Mouse (Mus musculus) adrenal gland, postnatal 10 days (tissue): ENCODE data around the gene Ifnab. TPM values are rescaled to one million over a fixed set of nuclear protein-coding genes. Genes with fewer than 3 reads are reported as not detected.

Source experiments
- DNase-seq: peaks from one replicate; pipeline ENCODE4 v3.0.0; 2021; ENCODE audit warnings: mixed read lengths
- total RNA-seq, 2 experiments: library from RNA; stranded (reverse); gene quantifications; 2 replicates each; pipeline ENCODE4 v1.2.3; 2021

Gene Ifnab
- total RNA-seq, 2 experiments from 2014 or later, result not detected

DNA sequence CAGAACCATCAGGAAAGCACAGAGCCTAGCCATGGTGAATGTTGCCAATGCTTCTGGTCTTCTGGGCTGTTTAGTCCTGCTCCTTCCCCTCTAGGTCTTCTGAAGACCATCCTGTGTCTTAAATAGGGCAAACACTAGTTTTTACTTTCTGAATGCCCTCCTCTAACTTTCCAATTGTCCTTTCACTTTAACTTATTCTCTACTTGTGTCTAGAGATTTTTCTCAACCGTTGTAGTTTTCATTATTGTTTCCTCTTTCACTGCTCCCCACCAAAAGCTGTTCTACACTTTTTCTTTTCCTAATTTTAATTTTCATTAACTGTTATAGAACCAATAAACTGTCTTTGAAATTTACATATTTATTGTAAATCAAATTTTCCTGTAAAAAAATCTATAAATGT lies 14.3 kb downstream of the Ifnab start, which contains the start of gene Ifna16:
Gene Ifna16, minus strand, starts transcription at position 101 of the 400 bp plus-strand sequence.
- no peak for DNase-seq

DNA sequence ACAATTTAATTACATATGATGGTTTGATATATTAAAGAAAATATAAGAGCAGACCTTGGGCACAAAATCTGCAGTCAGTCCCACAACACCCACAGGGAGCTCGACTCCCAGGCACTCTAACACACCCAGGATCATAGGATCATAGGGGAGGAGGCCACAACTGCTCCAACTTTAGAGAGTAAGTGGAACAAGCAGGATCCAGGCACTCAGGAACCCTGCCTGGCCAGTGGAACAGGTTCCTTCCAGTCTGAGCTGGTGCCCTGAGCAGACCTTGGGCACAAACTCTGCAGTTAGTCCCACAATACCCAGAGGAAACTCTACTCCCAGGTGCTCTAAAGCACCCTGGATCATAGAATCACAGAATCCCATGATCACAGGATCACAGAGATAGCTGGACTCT lies 35.7 kb downstream of the Ifnab start:
- DNase-seq, result no peak

DNA sequence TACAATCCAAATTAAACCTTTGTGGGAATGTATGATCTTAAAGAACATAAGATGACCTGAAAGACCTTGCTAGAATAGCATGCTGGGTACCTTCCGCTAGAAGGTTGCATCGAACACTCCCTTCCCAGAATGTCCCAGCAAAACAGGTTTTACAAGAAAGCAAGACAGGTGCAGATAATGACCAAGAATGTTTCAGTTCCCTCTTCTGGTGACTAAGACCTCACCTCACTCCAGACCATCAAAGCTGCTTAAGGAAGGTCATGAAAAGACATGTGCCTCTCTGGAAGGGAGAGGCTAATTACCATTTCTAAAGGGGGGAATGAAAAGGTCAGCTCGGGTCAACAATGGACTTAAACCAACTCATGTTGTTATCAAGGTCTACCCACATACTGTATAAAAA lies 37.5 kb downstream of the Ifnab start:
- no peak for DNase-seq

DNA sequence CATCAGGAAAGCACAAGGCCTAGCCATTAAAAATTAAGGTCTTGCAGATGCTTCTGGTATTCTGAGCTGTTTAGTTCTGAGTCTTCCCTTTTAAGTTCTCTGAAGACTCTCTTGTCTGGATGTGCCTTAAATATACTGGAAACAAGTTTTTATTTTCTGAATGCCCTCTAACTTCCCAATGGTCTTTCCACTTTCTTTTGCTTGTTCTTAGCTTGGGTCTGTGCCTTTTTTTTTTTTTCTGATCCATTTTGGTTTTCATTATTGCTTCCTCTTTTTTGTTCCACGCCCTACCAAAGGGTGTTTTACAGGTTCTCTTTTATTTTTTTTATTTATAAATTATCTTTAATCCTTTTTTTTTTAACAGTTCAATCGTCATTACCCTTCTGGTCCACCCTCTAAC lies 46.8 kb downstream of the Ifnab start, which contains the start of gene Ifna13:
Gene Ifna13, minus strand, starts transcription at position 101 of the 400 bp plus-strand sequence.
- no peak for DNase-seq

DNA sequence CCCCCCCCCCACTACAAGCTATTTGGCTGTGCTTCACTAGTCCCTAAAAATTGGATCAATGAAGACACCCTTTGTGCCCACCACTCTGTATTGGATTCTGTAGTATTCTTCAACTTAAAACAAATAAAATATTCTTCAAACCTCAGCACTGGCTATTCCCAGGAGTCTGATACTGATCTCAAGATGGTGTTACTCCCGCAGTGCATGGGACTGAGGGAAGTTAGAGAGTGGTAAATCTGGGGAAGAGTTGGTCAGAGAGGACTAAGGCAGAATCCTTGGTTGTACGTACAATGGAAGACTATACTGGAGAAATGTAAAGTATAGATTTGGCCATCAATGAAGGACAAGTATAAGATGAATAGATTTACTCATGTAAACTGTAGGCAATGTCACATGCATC lies 48.6 kb downstream of the Ifnab start:
- DNase-seq, result no peak

DNA sequence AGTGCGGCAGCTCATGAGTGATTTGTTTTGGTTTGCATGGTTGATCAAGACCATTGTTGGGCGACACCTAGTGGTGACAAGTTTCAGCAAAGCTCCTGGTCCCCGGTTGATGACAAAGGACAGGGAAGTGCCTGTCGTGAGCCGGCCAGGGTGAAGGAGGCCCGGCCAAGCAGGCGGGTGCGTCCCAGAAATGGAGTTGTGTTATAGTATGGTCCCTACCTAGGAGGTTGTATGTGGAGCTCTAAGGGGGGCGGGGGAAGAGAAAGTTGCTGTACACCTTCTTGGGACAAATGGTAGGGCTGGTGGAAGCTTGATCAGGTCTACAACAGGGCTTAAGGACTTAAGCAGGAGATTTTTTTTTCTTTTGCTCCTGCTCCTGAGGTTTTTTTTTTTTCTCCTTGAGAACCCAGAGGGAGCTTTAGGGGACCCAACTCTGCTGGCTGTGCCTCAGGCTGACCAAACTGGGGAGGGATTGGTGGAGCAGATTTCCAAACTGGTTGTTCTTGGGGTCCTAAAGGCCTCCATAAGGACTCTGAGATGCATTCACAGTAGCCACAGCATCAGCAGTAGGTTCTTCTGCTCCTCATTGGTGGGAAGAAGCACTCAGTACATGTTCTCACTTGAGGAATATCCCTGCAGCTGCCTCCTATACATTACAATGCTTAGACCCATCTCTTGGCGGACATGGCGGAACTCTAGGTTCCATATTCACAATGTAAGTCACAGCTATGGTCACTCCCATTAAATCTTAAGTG lies 49.9 kb downstream of the Ifnab start:
- DNase-seq, result peak; percentile 97

DNA sequence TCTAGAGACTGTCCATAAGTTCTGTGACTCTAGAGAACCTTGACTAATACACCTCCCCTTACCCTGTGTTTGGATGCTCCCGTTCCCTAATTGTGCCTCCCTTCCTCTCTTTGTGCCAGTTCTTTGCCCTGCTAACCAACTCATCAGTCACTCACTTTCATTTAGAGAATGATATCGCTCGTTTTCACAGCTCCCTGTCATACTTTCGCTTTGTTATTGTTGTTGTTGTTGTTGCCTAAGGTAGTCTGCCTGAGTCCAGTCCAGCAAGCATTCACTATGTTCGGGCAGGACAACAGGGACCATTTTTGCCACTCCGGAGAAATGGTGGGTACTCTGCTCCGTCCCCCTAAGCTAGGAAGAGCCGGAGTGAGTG lies 50.5 kb downstream of the Ifnab start:
- no peak for DNase-seq

Other genes starting within 250 kb of the Ifnab start
- not detected for gene Ifnb1, start 168.6 kb downstream of the Ifnab start, total RNA-seq
- gene Ifna15, start 133.1 kb downstream of the Ifnab start, total RNA-seq, result not detected
- not detected for gene Ifna14, start 119.6 kb downstream of the Ifnab start, total RNA-seq
- not detected for gene Ifna9, start 99.0 kb downstream of the Ifnab start, total RNA-seq
- gene Ifna12, start 88.0 kb downstream of the Ifnab start, total RNA-seq, result not detected
- not detected for gene C87499, start 56.9 kb downstream of the Ifnab start, total RNA-seq
- not detected for gene Ifna13, start 46.9 kb downstream of the Ifnab start, total RNA-seq
- gene Ifna16, start 14.4 kb downstream of the Ifnab start, total RNA-seq, result not detected
- gene Ifna2, start 7.4 kb downstream of the Ifnab start, total RNA-seq, result not detected
- 1 to 10 TPM in 1 of 2 experiments, under 1 TPM in 1; 0.60 to 1.2 TPM for gene Gm26566, start 30.4 kb upstream of the Ifnab start, total RNA-seq
- 10 to 100 TPM; 74.5 to 81.4 TPM for gene Klhl9, start 31.1 kb upstream of the Ifnab start, total RNA-seq
- gene Gm13271, start 63.5 kb upstream of the Ifnab start, total RNA-seq, result not detected
- gene Gm13283, start 68.8 kb upstream of the Ifnab start, total RNA-seq, result under 1 TPM in 1 of 2 experiments, not detected in 1; 0.24 TPM
- gene Gm13290, start 82.5 kb upstream of the Ifnab start, total RNA-seq, result not detected
- not detected for gene Gm13289, start 85.6 kb upstream of the Ifnab start, total RNA-seq
- not detected for gene Gm13272, start 88.5 kb upstream of the Ifnab start, total RNA-seq
- gene Ifnz, start 90.8 kb upstream of the Ifnab start, total RNA-seq, result not detected
- gene Gm13276, start 94.3 kb upstream of the Ifnab start, total RNA-seq, result not detected
- not detected for gene Gm13277, start 97.3 kb upstream of the Ifnab start, total RNA-seq
- not detected for gene Gm13278, start 100.2 kb upstream of the Ifnab start, total RNA-seq
- gene Gm13275, start 103.1 kb upstream of the Ifnab start, total RNA-seq, result not detected
- gene Gm13279, start 106.0 kb upstream of the Ifnab start, total RNA-seq, result not detected
- gene Gm13285, start 108.3 kb upstream of the Ifnab start, total RNA-seq, result under 1 TPM in 1 of 2 experiments, not detected in 1; 0.21 TPM
- not detected for gene Gm13287, start 111.9 kb upstream of the Ifnab start, total RNA-seq
- gene Gm13288, start 114.2 kb upstream of the Ifnab start, total RNA-seq, result not detected
- not detected for gene Ifna7, start 124.9 kb upstream of the Ifnab start, total RNA-seq
- gene Ifna11, start 128.6 kb upstream of the Ifnab start, total RNA-seq, result not detected
- gene Ifna6, start 136.1 kb upstream of the Ifnab start, total RNA-seq, result not detected
- gene Ifna5, start 144.2 kb upstream of the Ifnab start, total RNA-seq, result not detected
- not detected for gene Ifna4, start 150.5 kb upstream of the Ifnab start, total RNA-seq
- gene Ifna1, start 158.7 kb upstream of the Ifnab start, total RNA-seq, result not detected
- gene Ifne, start 188.8 kb upstream of the Ifnab start, total RNA-seq, result not detected